Mouse (Mus musculus): ENCODE data around the gene Trappc3.
"Not testable (repeated sequence)": the region's sequence is repeated elsewhere in the genome, so short reads cannot be mapped to it uniquely, and the experiment has no call there.

The Trappc3 gene

GRCm38 (mm10) chr4:126262119-126262807 is at the start of gene Trappc3:
TSS of gene Trappc3 (plus strand) at chr4:126262325.
- DNase-seq (ENCODE audit: low read depth, low spot score) = peak; percentile 93

DNA sequence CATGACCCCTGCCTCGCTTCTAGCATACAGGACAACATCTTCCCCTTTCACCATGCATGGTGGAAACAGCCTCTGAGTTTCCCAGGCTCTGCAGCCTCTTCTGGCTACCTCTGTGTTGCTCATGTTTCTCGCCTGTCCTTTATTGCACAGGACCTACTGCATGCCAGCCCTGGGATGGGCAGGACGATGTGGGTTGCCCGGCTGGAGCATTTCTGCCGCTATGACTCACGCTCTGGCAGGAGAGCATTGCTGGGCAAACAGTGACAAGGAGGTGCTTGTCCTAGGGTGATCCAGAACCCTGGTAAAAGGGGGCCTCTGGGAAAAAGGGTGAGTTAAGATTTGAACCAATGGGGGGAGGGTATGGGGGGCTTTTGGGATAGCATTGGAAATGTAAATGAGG is 44.4 kb upstream of the Trappc3 start:
- no peak for DNase-seq (ENCODE audit: low read depth, low spot score)

DNA sequence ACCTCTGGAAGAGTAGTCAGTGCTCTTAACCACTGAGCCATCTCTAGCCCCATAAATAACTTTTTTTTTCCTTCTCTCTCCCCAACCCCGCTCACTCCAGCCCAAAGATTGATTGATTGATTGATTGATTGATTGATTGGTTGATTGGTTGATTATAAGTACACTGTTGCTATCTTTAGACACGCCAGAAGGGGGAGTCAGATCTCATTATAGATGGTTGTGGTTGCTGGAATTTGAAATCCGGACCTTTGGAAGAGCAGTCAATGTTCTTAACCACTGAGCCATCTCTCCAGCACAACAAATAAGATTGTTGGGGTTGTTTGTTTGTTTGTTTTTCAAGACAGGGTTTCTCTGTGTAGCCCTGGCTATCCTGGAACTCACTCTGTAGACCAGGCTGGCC is 42.6 kb upstream of the Trappc3 start:
- not testable (repeated sequence) for DNase-seq (ENCODE audit: low read depth, low spot score)

- no peak for DNase-seq (ENCODE audit: low read depth, low spot score)
These were observed 42.1 kb upstream of the Trappc3 start for GRCm38 (mm10) chr4:126220045-126220444.

- DNase-seq (ENCODE audit: low read depth, low spot score) = no peak
These were observed 39.5 kb upstream of the Trappc3 start for GRCm38 (mm10) chr4:126222631-126223030.

DNA sequence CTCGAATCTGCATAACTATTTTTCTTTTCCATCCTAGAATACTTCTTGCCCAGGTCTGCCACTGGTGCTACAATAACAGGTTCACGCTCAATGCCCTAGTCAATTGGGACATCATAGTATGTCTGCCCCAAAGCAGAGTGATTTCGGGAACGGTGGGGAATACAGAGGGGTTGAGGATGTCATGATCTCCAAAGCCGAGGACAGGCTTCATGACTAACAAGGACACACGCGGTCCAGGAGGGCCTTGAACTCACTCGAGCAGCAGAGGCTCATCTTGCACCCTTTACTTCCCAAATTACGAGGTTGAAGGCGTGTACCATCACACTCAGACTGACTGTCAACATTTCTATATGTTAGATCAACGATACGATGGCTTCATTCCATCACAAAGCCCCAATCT is 35.5 kb upstream of the Trappc3 start:
- DNase-seq (ENCODE audit: low read depth, low spot score) = no peak

DNA sequence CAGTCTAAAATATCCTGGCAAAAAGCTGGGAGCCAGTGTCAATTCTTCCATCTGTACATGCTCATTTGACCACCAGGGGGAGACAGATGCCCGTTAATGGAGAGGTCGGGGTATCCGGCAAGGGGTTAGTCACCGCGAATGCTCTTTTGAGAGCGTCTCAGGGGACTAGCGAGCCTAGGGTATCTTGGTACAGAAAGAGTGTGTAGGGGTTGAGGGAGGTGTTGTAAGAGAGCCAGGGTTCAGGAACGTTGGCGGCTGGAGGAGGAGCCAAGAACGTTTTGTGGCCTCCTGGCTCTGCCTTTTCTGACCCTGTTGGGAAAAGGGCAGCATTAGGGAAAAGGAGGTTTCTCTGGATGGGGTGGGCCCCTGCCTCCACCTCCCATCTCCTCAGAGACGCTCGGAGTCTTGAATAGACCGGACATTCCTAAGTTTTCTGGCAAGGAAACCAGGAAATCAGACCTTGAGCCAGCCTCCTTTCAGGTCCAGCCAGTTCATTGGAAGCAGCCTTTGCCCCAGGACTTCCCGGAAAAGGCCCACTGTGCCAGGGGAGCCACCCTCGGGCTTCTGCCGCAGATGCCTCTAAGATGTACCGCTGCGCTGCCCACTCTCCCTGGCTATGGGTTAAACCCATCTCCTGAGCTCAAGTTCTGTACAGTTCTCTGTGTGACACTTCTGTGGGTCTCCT is 34.9 kb upstream of the Trappc3 start:
- DNase-seq (ENCODE audit: low read depth, low spot score) = peak; percentile 62

GRCm38 (mm10) chr4:126228144-126228543 is 34.0 kb upstream of the Trappc3 start:
- no peak for DNase-seq (ENCODE audit: low read depth, low spot score)

DNA sequence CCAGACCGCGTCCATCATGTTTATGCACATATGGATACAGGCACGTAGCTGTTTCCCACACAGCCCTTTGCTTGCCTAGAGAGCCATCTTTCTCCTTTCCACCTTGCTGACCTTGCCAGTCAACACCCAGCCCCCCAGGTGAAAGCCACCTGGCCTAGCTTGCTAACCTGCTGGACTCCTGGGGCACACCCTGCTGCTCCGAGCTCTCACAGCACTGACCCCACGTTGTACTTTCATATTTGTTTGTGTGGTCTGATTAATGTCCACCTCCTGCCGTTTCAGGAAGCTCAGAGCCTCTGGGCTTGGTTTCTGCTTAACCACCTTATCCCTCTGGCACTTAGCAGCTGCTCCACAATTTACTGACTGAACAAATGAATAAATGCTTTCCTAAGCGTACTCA is 32.2 kb upstream of the Trappc3 start:
- no peak for DNase-seq (ENCODE audit: low read depth, low spot score)

- no peak for DNase-seq (ENCODE audit: low read depth, low spot score)
These were observed 28.3 kb upstream of the Trappc3 start for GRCm38 (mm10) chr4:126233676-126234308.

DNA sequence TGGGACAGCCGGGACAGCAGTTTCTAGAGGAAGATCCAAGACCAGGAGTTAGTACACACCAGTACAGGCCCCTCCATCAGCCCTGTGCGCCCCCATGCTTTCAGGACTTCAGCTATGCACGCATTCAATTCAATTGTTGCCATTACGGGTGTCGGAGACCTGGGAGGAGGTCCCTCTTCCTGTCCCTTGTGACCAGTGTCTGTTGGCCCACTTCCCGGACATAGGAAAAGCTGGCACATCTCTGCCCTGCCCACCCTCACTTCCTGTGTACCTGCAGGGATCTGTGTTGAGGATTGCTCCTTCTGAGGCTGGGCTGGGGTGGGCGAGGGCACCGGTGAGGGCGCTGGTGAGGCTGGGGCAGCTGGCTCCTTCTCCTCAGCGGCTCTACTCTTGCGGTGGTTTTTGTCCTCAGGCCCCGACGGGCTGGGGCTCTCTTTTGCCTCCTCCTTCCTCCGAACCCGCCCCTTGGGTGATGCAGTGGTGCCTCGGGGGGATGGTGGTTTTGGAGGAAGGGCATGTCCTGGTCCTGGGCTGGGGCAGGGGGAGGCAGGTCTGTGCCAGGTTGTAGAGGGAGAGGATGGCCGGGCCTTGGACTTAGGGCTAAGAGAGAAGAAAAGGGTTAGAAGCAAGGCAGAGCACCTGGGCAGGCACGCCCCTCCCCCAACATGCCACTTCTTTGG is 27.5 kb upstream of the Trappc3 start:
- DNase-seq (ENCODE audit: low read depth, low spot score) = no peak

- DNase-seq (ENCODE audit: low read depth, low spot score) = no peak
These were observed 26.9 kb upstream of the Trappc3 start for GRCm38 (mm10) chr4:126235191-126235590.

- DNase-seq (ENCODE audit: low read depth, low spot score) = no peak
These were observed 25.5 kb upstream of the Trappc3 start for GRCm38 (mm10) chr4:126236467-126237280.

GRCm38 (mm10) chr4:126237721-126238242 is 24.3 kb upstream of the Trappc3 start:
- no peak for DNase-seq (ENCODE audit: low read depth, low spot score)

DNA sequence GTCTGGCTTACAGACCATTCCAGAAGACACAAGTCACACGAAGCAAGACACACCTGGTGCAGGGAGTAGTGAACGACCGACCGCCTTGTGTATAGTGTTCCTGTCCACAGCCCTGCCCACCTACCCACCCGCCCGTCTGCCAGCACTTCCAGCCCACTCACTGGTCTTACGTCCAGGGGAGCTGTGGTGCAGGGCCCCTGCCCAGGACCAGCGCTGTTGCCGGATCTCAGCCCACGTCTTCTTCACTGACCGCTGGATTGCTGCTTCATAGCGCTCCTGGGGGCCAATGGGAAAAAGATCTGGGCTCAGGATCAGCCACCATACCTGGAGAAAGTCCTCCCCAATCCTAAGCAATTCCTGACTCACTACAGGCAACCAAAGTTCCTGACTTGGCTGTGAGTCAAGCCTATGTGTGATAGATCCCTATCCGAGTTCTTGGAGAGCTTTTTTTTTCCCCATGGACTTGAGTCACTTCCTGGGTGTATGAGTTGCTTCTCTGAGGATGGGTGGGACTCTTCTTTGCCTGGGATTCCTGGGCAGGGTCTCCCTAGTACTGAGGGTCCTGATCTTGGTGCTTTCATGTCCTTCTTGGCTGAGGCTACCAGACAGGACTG is 22.2 kb upstream of the Trappc3 start:
- no peak for DNase-seq (ENCODE audit: low read depth, low spot score)

GRCm38 (mm10) chr4:126241956-126242355 is 20.2 kb upstream of the Trappc3 start:
- no peak for DNase-seq (ENCODE audit: low read depth, low spot score)

- DNase-seq (ENCODE audit: low read depth, low spot score) = no peak
These were observed 19.6 kb upstream of the Trappc3 start for GRCm38 (mm10) chr4:126242510-126242909.

DNA sequence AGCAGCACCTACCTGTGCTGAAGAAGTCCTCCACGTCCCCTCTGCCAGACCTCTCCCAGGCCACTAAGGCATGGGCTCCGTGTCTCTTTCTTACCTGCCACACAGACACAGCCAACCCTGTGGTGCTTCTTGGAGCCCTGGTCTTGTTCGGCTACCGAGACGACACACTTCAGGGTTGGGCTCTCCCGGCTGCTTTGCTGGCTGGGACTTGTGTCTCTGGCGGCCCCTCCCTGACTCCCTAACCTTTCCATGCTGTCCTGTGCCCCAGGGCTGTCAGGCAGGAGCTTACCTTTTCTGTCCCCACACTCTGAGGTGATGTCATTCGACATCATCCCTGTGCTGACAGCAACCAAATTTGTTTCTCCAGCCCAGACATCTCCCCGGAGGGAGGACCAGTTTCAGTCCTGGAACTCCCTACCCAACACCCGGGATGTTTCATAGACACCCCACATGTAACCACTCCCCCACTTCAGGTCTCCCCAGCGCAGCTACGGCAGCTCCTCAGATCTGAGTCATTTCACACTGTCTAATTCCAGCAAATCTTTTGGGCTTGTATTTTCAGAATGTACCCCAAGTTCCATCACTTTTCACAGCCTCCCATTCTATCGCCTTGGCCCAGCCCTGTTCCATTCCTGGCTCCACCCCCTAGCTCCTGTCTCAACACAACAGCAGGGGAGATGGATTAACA is 15.8 kb upstream of the Trappc3 start:
- DNase-seq (ENCODE audit: low read depth, low spot score) = no peak

- DNase-seq (ENCODE audit: low read depth, low spot score) = no peak
These were observed 13.8 kb upstream of the Trappc3 start for GRCm38 (mm10) chr4:126248261-126248868.

DNA sequence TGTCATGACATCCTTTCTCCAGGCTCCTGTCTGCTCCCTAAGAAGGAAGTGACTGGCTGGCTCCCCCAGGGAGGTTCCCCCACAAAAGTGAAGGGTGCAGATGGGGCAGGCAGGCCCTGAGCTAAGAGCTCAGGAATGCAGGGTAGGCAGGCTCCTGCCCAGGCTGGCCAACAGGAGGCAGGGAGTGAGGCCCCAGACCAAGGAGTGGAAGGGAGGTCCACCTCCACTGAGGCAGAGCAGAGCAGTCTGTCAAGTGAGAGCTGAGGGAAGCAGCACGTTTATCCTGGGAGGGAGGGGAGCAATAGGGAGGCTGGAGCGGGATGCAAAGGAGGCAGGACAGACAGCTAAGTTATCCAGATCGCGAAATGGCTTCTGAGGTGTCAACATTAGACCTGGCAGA is 11.5 kb upstream of the Trappc3 start:
- DNase-seq (ENCODE audit: low read depth, low spot score) = no peak
